Mouse (Mus musculus): ENCODE measurements at regions not wholly inside any gene's neighbourhood (a gene's known extent, or its start where the extent isn't known, plus 50 kb on each side); places are given as distances from the start of the nearest gene placed in this dataset.

GRCm38 (mm10) chr16:9341245-9341644 lies 511.3 kb downstream of the 1810013L24Rik start:
- no peaks in the 10 kb centered on the region for H3K36me3 ChIP-seq (ENCODE audit: control insufficient read depth, insufficient read depth)
- 64% methylated on average over 4 of the region's 4 CpGs for WGBS (ENCODE audit: insufficient replicate concordance)
- H3K27ac ChIP-seq (ENCODE audit: low read length), result no peak overlapping the region
- H3K4me3 ChIP-seq (ENCODE audit: low read depth, low read length), result no peak overlapping the region
- H3K27me3 ChIP-seq (ENCODE audit: control insufficient read depth, insufficient read depth, low read depth, low read length), result no peaks in the 10 kb centered on the region
- ATAC-seq (ENCODE audit: low read depth), result no peak
- H3K4me1 ChIP-seq (ENCODE audit: control insufficient read depth, low read depth, low read length), result no peaks in the 10 kb centered on the region
- H3K4me2 ChIP-seq (ENCODE audit: low read depth, low read length), result no peak overlapping the region
- no peak overlapping the region for H3K9ac ChIP-seq (ENCODE audit: low read depth, low read length)
- no peaks in the 10 kb centered on the region for H3K9me3 ChIP-seq (replicated peaks; ENCODE audit: control insufficient read depth, low read length)

GRCm38 (mm10) chr16:9353811-9354210 lies 523.9 kb downstream of the 1810013L24Rik start:
- Histone ChIP-seq H3K9ac (ENCODE audit: low read depth, low read length) (no peak overlapping the region), H3K9me3 (replicated peaks; ENCODE audit: control insufficient read depth, low read length) (no peaks in the 10 kb centered on the region), H3K4me3 (ENCODE audit: low read depth, low read length) (no peak overlapping the region), H3K4me2 (ENCODE audit: low read depth, low read length) (no peak overlapping the region), H3K27ac (ENCODE audit: low read length) (no peak overlapping the region), H3K4me1 (ENCODE audit: control insufficient read depth, low read depth, low read length) (no peaks in the 10 kb centered on the region), H3K27me3 (ENCODE audit: control insufficient read depth, insufficient read depth, low read depth, low read length) (no peaks in the 10 kb centered on the region), H3K36me3 (ENCODE audit: control insufficient read depth, insufficient read depth) (no peaks in the 10 kb centered on the region)
- ATAC-seq (ENCODE audit: low read depth), result no peak
- WGBS (ENCODE audit: insufficient replicate concordance), result 62% methylated on average over 4 of the region's 4 CpGs

GRCm38 (mm10) chr16:9354331-9355030 lies 524.6 kb downstream of the 1810013L24Rik start:
- 58% methylated on average over 8 of the region's 8 CpGs for WGBS (ENCODE audit: insufficient replicate concordance)
- no peaks in the 10 kb centered on the region for H3K9me3 ChIP-seq (replicated peaks; ENCODE audit: control insufficient read depth, low read length)

GRCm38 (mm10) chr16:9358651-9359050 lies 528.8 kb downstream of the 1810013L24Rik start:
- WGBS (ENCODE audit: insufficient replicate concordance), result 53% methylated on average over 4 of the region's 4 CpGs
- Histone ChIP-seq H3K4me3 (ENCODE audit: low read depth, low read length) (no peak overlapping the region), H3K36me3 (ENCODE audit: control insufficient read depth, insufficient read depth) (no peaks in the 10 kb centered on the region), H3K4me2 (ENCODE audit: low read depth, low read length) (no peak overlapping the region), H3K27ac (ENCODE audit: low read length) (no peak overlapping the region), H3K27me3 (ENCODE audit: control insufficient read depth, insufficient read depth, low read depth, low read length) (no peaks in the 10 kb centered on the region), H3K9ac (ENCODE audit: low read depth, low read length) (no peak overlapping the region), H3K9me3 (replicated peaks; ENCODE audit: control insufficient read depth, low read length) (no peaks in the 10 kb centered on the region), H3K4me1 (ENCODE audit: control insufficient read depth, low read depth, low read length) (no peaks in the 10 kb centered on the region)
- ATAC-seq (ENCODE audit: low read depth), result no peak

More at GRCm38 (mm10) chr16:9354331-9355030, 524.6 kb downstream of the 1810013L24Rik start:
- Histone ChIP-seq H3K4me3 (ENCODE audit: low read depth, low read length) (no peak overlapping the region), H3K4me2 (ENCODE audit: low read depth, low read length) (no peak overlapping the region), H3K27me3 (ENCODE audit: control insufficient read depth, insufficient read depth, low read depth, low read length) (no peaks in the 10 kb centered on the region), H3K27ac (ENCODE audit: low read length) (no peak overlapping the region), H3K4me1 (ENCODE audit: control insufficient read depth, low read depth, low read length) (no peaks in the 10 kb centered on the region), H3K36me3 (ENCODE audit: control insufficient read depth, insufficient read depth) (no peaks in the 10 kb centered on the region), H3K9ac (ENCODE audit: low read depth, low read length) (no peak overlapping the region)
- no peak for ATAC-seq (ENCODE audit: low read depth)

GRCm38 (mm10) chr16:9359399-9360135 lies 529.7 kb downstream of the 1810013L24Rik start:
- Histone ChIP-seq H3K27ac (ENCODE audit: low read length) (no peak overlapping the region), H3K4me3 (ENCODE audit: low read depth, low read length) (no peak overlapping the region), H3K9me3 (replicated peaks; ENCODE audit: control insufficient read depth, low read length) (no peaks in the 10 kb centered on the region), H3K27me3 (ENCODE audit: control insufficient read depth, insufficient read depth, low read depth, low read length) (no peaks in the 10 kb centered on the region), H3K36me3 (ENCODE audit: control insufficient read depth, insufficient read depth) (no peaks in the 10 kb centered on the region), H3K4me1 (ENCODE audit: control insufficient read depth, low read depth, low read length) (no peaks in the 10 kb centered on the region), H3K4me2 (ENCODE audit: low read depth, low read length) (no peak overlapping the region), H3K9ac (ENCODE audit: low read depth, low read length) (no peak overlapping the region)
- ATAC-seq (ENCODE audit: low read depth), result no peak
- WGBS (ENCODE audit: insufficient replicate concordance), result 66% methylated on average over 3 of the region's 3 CpGs

- ATAC-seq (ENCODE audit: low read depth), result no peak
Observed at GRCm38 (mm10) chr16:9360741-9361255, 530.9 kb downstream of the 1810013L24Rik start.

GRCm38 (mm10) chr16:9362116-9362515 lies 532.2 kb downstream of the 1810013L24Rik start:
- H3K27ac ChIP-seq (ENCODE audit: low read length), result no peak overlapping the region
- no peaks in the 10 kb centered on the region for H3K9me3 ChIP-seq (replicated peaks; ENCODE audit: control insufficient read depth, low read length)
- H3K4me3 ChIP-seq (ENCODE audit: low read depth, low read length), result no peak overlapping the region
- no peaks in the 10 kb centered on the region for H3K4me1 ChIP-seq (ENCODE audit: control insufficient read depth, low read depth, low read length)
- H3K36me3 ChIP-seq (ENCODE audit: control insufficient read depth, insufficient read depth), result no peaks in the 10 kb centered on the region
- no peak for ATAC-seq (ENCODE audit: low read depth)
- no peaks in the 10 kb centered on the region for H3K27me3 ChIP-seq (ENCODE audit: control insufficient read depth, insufficient read depth, low read depth, low read length)
- no peak overlapping the region for H3K4me2 ChIP-seq (ENCODE audit: low read depth, low read length)
- H3K9ac ChIP-seq (ENCODE audit: low read depth, low read length), result no peak overlapping the region
- 24% methylated on average over 11 of the region's 11 CpGs for WGBS (ENCODE audit: insufficient replicate concordance)

More at GRCm38 (mm10) chr16:9360741-9361255, 530.9 kb downstream of the 1810013L24Rik start:
- H3K4me2 ChIP-seq (ENCODE audit: low read depth, low read length), result no peak overlapping the region
- no peak overlapping the region for H3K4me3 ChIP-seq (ENCODE audit: low read depth, low read length)
- no peaks in the 10 kb centered on the region for H3K27me3 ChIP-seq (ENCODE audit: control insufficient read depth, insufficient read depth, low read depth, low read length)
- H3K9ac ChIP-seq (ENCODE audit: low read depth, low read length), result no peak overlapping the region
- H3K36me3 ChIP-seq (ENCODE audit: control insufficient read depth, insufficient read depth), result no peaks in the 10 kb centered on the region
- no peaks in the 10 kb centered on the region for H3K4me1 ChIP-seq (ENCODE audit: control insufficient read depth, low read depth, low read length)
- WGBS (ENCODE audit: insufficient replicate concordance), result 38% methylated on average over 3 of the region's 3 CpGs
- no peaks in the 10 kb centered on the region for H3K9me3 ChIP-seq (replicated peaks; ENCODE audit: control insufficient read depth, low read length)
- H3K27ac ChIP-seq (ENCODE audit: low read length), result no peak overlapping the region

- H3K27ac ChIP-seq (ENCODE audit: low read length), result no peak overlapping the region
- H3K4me2 ChIP-seq (ENCODE audit: low read depth, low read length), result no peak overlapping the region
- no peak for ATAC-seq (ENCODE audit: low read depth)
- H3K36me3 ChIP-seq (ENCODE audit: control insufficient read depth, insufficient read depth), result no peaks in the 10 kb centered on the region
- no peak overlapping the region for H3K9ac ChIP-seq (ENCODE audit: low read depth, low read length)
- WGBS (ENCODE audit: insufficient replicate concordance), result 41% methylated on average over 2 of the region's 2 CpGs
- H3K4me3 ChIP-seq (ENCODE audit: low read depth, low read length), result no peak overlapping the region
- no peaks in the 10 kb centered on the region for H3K4me1 ChIP-seq (ENCODE audit: control insufficient read depth, low read depth, low read length)
- H3K9me3 ChIP-seq (replicated peaks; ENCODE audit: control insufficient read depth, low read length), result no peaks in the 10 kb centered on the region
- no peaks in the 10 kb centered on the region for H3K27me3 ChIP-seq (ENCODE audit: control insufficient read depth, insufficient read depth, low read depth, low read length)
Observed at GRCm38 (mm10) chr16:9364105-9364504, 534.2 kb downstream of the 1810013L24Rik start.

- Histone ChIP-seq H3K9ac (ENCODE audit: low read depth, low read length) (no peak overlapping the region), H3K4me2 (ENCODE audit: low read depth, low read length) (no peak overlapping the region), H3K36me3 (ENCODE audit: control insufficient read depth, insufficient read depth) (no peaks in the 10 kb centered on the region), H3K27ac (ENCODE audit: low read length) (no peak overlapping the region), H3K27me3 (ENCODE audit: control insufficient read depth, insufficient read depth, low read depth, low read length) (no peaks in the 10 kb centered on the region), H3K4me1 (ENCODE audit: control insufficient read depth, low read depth, low read length) (no peaks in the 10 kb centered on the region), H3K4me3 (ENCODE audit: low read depth, low read length) (no peak overlapping the region), H3K9me3 (replicated peaks; ENCODE audit: control insufficient read depth, low read length) (no peaks in the 10 kb centered on the region)
- ATAC-seq (ENCODE audit: low read depth), result no peak
- WGBS (ENCODE audit: insufficient replicate concordance), result 52% methylated on average over 1 of the region's 1 CpGs
Observed at GRCm38 (mm10) chr16:9390986-9391385, 561.1 kb downstream of the 1810013L24Rik start.
